Mouse (Mus musculus) macrophage (primary cell): ENCODE results near the gene Vmn1r16. TPM values are rescaled to one million over a fixed set of nuclear protein-coding genes. Genes with fewer than 3 reads are reported as not detected.
"Not testable (repeated sequence)": the region's sequence is repeated elsewhere in the genome, so short reads cannot be mapped to it uniquely, and the experiment has no call there.

Source experiments
- H3K27ac ChIP-seq: fragments of 350-480 bp; formaldehyde crosslinking; 2 replicates; pipeline ENCODE4 v1.9.0; 2021
- H3K36me3 ChIP-seq: fragments of 350-480 bp; formaldehyde crosslinking; 2 replicates; pipeline ENCODE4 v1.9.0; 2021; ENCODE audit errors: inconsistent target
- H3K4me3 ChIP-seq: fragments of 350-480 bp; formaldehyde crosslinking; 2 replicates; pipeline ENCODE4 v1.9.0; 2021; ENCODE audit errors: inconsistent target
- H3K79me2 ChIP-seq: fragments of 350-480 bp; formaldehyde crosslinking; 2 replicates; pipeline ENCODE4 v1.9.0; 2021; ENCODE audit errors: inconsistent target
- WGBS: methylation state at CpG from one replicate; pipeline ENCODE4 v1.1.7; 2026; ENCODE audit warnings: inconsistent platforms; ENCODE audit not compliant: missing documents; 5-methylcytosine and 5-hydroxymethylcytosine counted together
- polyA plus RNA-seq: library from polyadenylated mRNA; stranded (reverse); fragments of 250-400 nt; gene quantifications from 3 replicates; pipeline ENCODE4 v1.2.4, GENCODE M21; 2018; ENCODE audit warnings: inconsistent platforms
- total RNA-seq, 78 experiments: library from RNA; depleted of rRNA; stranded (reverse); fragments of 250-400 nt; gene quantifications; 1 replicate in 9 of 78; 2 replicates in 24 of 78; 3 replicates in 43 of 78; 4 replicates in 2 of 78; pipeline ENCODE4 v1.2.4; 2018; ENCODE audit warnings: inconsistent platforms in 56 of 78

Gene Vmn1r16
- not detected for total RNA-seq (2018; cell fraction: chromatin; rRNA removed)
- not detected for total RNA-seq (2018; cell fraction: cytosol; rRNA removed)
- total RNA-seq (2018; cell fraction: nucleus; rRNA removed): not detected
- not detected in 3 replicates for polyA plus RNA-seq

DNA sequence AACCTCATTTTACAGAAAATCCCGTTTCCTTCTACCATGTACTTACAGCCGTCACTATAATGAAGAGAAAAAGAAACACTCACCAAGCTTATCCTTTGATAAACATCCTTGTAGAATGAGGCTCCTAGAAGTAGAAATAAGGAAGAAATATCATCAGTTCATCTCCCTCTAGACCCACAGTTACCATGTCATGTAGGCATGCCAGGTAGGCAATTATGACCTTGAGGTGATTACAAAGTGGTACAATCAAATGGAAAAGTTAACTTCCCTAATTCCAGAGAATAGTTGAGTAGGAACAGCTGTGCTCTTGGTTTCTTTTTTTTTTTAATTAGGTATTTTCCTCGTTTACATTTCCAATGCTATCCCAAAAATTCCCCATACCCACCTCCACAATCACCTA, at the start of gene Vmn1r16:
Gene Vmn1r16 (minus strand): TSS at position 101 of the 400 bp plus-strand sequence.
- Histone ChIP-seq H3K27ac (no peak within 1 kb of the TSS), H3K79me2 (no peaks in the 10 kb centered on the region), H3K36me3 (no peaks in the 10 kb centered on the region), H3K4me3 (no peak within 1 kb of the TSS)
- WGBS: 81% methylated on average over 3 of the region's 3 CpGs

DNA sequence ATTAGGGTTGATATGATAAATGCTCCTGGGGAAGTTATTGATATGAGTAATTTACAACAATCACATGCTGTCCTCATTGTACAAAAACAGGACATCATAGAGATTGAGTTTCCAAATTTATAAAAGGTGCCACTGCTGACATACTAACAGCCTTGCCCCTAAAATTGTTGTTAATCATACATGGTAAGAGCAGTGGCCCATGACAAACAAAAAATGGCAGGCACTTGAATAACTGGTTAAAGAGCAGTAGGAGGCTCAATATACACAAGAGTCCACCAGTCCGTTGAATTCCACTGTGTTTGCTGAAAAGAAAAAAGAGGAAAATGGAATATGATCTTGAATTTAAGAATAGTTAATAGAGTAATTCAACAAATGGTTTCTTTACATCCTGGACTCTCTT, 38.2 kb upstream of the Vmn1r16 start:
- H3K79me2 ChIP-seq: no peaks in the 10 kb centered on the region
- no peak overlapping the region for H3K27ac ChIP-seq
- no peaks in the 10 kb centered on the region for H3K36me3 ChIP-seq
- WGBS: 73% methylated on average over 1 of the region's 1 CpGs
- no peak overlapping the region for H3K4me3 ChIP-seq

DNA sequence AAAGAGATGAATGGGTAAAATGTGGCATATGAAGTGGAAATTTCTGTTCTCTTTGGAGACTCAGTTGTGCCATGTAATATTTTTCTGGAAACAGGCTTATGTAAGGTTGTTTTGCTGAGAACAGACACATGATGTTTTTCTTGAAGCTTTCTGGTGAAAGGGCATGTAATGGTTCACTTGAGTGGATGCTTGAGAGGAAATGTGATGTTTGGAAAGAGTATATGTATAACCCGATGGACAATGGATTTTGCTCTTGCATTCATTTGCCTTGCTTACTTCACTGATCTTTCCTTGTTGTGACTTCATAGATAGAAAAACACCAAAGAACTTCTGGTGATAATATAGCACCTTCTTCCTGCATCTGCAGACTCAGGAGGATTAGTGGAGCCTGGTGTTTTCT, 36.6 kb upstream of the Vmn1r16 start:
- WGBS: 95% methylated on average over 1 of the region's 1 CpGs

GRCm38 (mm10) chr6:57363627-57364026, 34.3 kb upstream of the Vmn1r16 start, which contains the start of gene Vmn1r17:
TSS of gene Vmn1r17 (minus strand) at chr6:57363727.
- Histone ChIP-seq H3K27ac (no peak within 1 kb of the TSS), H3K79me2 (no peaks in the 10 kb centered on the region), H3K36me3 (no peaks in the 10 kb centered on the region), H3K4me3 (no peak within 1 kb of the TSS)
- WGBS: 78% methylated on average over 1 of the region's 1 CpGs

More for the DNA sequence above, 36.6 kb upstream of the Vmn1r16 start:
- H3K27ac ChIP-seq, H3K36me3 ChIP-seq, H3K4me3 ChIP-seq, H3K79me2 ChIP-seq: not testable (repeated sequence)

GRCm38 (mm10) chr6:57356864-57357263, 27.6 kb upstream of the Vmn1r16 start:
- no peaks in the 10 kb centered on the region for H3K36me3 ChIP-seq
- no peak overlapping the region for H3K27ac ChIP-seq
- H3K79me2 ChIP-seq: no peaks in the 10 kb centered on the region
- H3K4me3 ChIP-seq: no peak overlapping the region
- 87% methylated on average over 2 of the region's 2 CpGs for WGBS

DNA sequence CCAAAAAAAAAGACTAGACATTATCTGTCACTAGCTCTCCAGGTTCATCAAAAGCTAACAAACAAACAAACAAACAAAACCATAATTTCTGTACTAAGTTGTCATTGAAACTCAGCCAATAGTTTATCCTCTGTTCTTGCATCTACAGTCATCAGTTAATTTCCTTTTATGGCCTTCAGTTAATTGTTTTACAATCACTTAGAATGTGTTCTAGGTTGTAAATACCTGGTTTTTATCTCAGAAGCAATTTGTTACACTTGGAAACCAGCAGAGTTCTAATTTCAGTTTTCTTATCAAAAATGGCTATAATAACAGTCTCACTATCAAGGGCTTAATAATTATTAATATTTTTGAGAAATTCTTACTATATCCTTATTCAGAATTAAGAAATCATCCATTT, 3.1 kb downstream of the Vmn1r16 start:
- H3K79me2 ChIP-seq: no peaks in the 10 kb centered on the region
- H3K27ac ChIP-seq: no peak overlapping the region
- H3K36me3 ChIP-seq: no peaks in the 10 kb centered on the region
- H3K4me3 ChIP-seq: no peak overlapping the region

- Histone ChIP-seq H3K4me3 (no peak overlapping the region), H3K36me3 (no peaks in the 10 kb centered on the region)
Measured at GRCm38 (mm10) chr6:57278952-57279351, 50.3 kb downstream of the Vmn1r16 start.

GRCm38 (mm10) chr6:57272517-57272916, 56.8 kb downstream of the Vmn1r16 start:
- no peak overlapping the region for H3K27ac ChIP-seq
- no peaks in the 10 kb centered on the region for H3K79me2 ChIP-seq
- H3K4me3 ChIP-seq: no peak overlapping the region
- H3K36me3 ChIP-seq: no peaks in the 10 kb centered on the region

More at GRCm38 (mm10) chr6:57278952-57279351, 50.3 kb downstream of the Vmn1r16 start:
- H3K79me2 ChIP-seq: no peaks in the 10 kb centered on the region
- H3K27ac ChIP-seq: no peak overlapping the region

GRCm38 (mm10) chr6:57271881-57272280, 57.4 kb downstream of the Vmn1r16 start:
- H3K4me3 ChIP-seq: no peak overlapping the region
- no peaks in the 10 kb centered on the region for H3K36me3 ChIP-seq
- no peak overlapping the region for H3K27ac ChIP-seq
- WGBS: 15% methylated on average over 3 of the region's 3 CpGs
- no peaks in the 10 kb centered on the region for H3K79me2 ChIP-seq

Other genes starting within 250 kb of the Vmn1r16 start
- not detected in 3 replicates for gene Vmn1r10, start 220.0 kb downstream of the Vmn1r16 start, polyA plus RNA-seq
- gene Vmn1r11, start 196.0 kb downstream of the Vmn1r16 start, polyA plus RNA-seq: not detected in 3 replicates
- not detected in 3 replicates for gene Vmn1r12, start 172.6 kb downstream of the Vmn1r16 start, polyA plus RNA-seq
- gene Vmn1r13, start 126.2 kb downstream of the Vmn1r16 start, polyA plus RNA-seq: not detected in 3 replicates
- gene Vmn1r14, start 97.8 kb downstream of the Vmn1r16 start, polyA plus RNA-seq: not detected in 3 replicates
- not detected in 3 replicates for gene Vmn1r15, start 71.5 kb downstream of the Vmn1r16 start, polyA plus RNA-seq
- gene Vmn1r17, start 34.2 kb upstream of the Vmn1r16 start, polyA plus RNA-seq: not detected in 3 replicates
- gene Vmn1r18, start 66.3 kb upstream of the Vmn1r16 start, polyA plus RNA-seq: not detected in 3 replicates
- not detected in 3 replicates for gene Vmn1r19, start 74.3 kb upstream of the Vmn1r16 start, polyA plus RNA-seq
- gene Vmn1r20, start 99.4 kb upstream of the Vmn1r16 start, polyA plus RNA-seq: not detected in 3 replicates
- 2.7 to 9.6 TPM (median 5.5 TPM) in 3 replicates for gene Ppm1k, start 206.0 kb upstream of the Vmn1r16 start, polyA plus RNA-seq